Mouse (Mus musculus): ENCODE measurements around the gene Wdr59.
A peak's percentile ranks its signal among the peaks of the same experiment; 100 is the strongest.

Gene Wdr59

GRCm38 (mm10) chr8:111521713-111522429 lies at the start of gene Wdr59:
Wdr59 (minus strand) TSS chr8:111522092.
- peak; percentile 100 for DNase-seq (ENCODE audit: low read depth, low spot score)

- DNase-seq (ENCODE audit: low read depth, low spot score), result no peak
Measured at GRCm38 (mm10) chr8:111571661-111572060, 49.8 kb upstream of the Wdr59 start.

DNA sequence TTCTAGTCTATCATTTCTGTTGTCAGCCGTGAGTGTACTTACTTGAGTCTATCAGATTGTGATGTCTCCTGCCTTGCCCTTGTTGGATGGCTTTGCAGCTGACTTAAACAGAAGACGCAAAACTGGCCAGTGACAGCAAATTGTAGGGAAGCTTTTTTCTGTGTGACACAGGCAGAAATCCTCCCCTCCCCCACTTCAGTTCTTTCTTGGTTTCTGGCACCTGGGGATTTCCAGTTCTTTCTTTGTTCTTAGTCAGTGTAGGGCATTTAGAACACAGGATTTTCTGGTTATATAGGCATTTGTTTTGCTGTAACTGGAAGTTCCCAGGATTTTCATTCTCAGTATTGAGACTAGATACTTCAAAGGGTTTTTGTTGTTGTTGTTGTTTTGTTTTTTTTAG lies 48.5 kb upstream of the Wdr59 start:
- no peak for DNase-seq (ENCODE audit: low read depth, low spot score)

DNA sequence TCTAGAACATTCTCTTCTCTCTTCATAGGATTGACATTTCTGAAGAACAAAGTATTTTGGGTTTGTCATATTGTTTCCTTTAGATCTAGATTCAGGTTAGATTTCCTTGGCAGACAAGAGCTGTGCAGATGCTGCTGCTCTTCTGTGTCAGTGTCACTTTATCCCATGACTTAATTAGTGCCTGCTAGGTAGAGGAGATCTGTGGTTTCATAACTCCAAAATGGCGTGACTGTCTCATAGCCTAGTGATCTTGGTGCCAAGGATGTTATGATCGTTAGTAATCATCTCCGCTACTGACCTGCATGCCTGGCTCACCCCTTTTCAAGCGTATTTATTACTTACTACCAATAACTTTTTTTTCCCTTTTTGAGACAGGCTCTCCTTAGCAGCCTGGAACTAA lies 48.0 kb upstream of the Wdr59 start:
- no peak for DNase-seq (ENCODE audit: low read depth, low spot score)

GRCm38 (mm10) chr8:111568029-111568428 lies 46.1 kb upstream of the Wdr59 start:
- DNase-seq (ENCODE audit: low read depth, low spot score), result no peak

DNA sequence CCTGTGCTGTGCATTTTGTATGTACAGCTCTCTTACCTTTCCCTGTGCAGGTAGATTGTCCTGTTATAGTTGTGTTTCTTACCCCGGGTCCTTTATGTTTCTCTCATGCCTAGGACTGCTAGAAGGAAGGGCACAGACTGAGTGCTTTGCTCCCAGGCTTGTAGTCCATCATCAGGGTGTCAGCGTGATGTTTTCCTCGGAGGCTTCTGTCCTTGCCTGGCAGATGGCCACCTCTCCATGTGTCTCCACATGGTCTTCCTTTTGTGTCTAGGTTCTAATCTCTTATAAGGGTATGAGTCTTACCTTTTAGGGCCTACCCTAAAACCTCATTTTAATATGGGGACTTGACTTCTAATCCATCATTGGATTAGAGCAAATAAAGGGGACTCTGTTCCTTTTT lies 45.7 kb upstream of the Wdr59 start:
- no peak for DNase-seq (ENCODE audit: low read depth, low spot score)

DNA sequence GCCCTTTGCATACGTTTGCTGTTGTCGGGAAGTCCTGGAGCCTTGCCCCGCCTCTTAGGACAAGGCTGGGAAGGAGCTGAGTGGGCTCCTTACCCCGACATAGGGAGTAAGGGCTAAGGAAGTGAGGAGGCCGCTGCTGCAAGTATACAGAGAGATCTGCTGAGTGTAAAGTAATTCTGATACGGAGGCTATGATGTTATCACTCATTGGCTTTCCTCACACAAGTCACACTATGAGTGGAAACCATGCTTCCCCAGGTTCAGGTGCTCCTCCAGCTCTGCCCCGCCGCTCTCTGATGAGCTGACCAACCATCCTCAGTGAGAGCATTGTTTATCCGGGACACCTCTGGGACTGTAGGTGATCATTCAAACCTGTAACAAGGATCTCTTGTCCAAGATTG lies 44.4 kb upstream of the Wdr59 start:
- no peak for DNase-seq (ENCODE audit: low read depth, low spot score)

DNA sequence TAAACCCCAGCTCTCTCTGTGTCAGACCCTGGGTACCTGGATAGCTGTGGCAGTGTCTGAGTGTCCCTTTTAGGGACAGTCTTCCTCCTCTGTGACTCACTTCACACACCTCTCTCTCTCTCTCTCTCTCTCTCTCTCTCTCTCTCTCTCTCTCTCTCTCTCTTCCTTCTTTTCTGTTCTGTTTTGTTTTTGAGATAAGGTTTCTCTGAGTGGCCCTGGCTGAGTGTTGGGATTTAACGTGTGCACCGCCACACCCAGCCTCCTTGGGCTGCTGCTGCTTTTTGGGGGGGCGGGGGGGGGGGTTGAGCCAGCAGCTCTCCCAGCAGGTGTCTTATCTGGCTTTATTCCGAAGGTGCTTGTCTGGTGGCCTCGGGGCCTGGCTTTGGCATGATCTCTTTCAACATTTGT lies 43.9 kb upstream of the Wdr59 start:
- no peak for DNase-seq (ENCODE audit: low read depth, low spot score)

DNA sequence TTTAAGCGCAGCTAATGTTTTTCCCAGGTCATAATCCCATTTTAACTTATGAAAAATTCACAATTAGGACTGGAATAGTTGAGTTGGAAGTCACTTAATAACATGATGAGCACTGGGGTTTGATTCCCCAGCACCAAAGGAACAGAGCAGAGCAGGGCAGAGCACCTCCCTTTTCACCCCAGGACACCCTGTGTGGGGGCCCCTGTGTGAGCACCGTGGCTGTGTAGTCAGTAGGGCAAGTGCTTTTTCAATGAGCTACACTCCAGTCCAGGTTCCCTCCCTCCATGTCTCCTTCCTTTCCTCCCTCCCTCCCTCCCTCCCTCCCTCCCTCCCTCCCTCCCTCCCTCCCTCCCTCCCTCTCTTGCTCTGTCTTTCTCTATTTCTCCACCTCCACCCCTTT lies 42.2 kb upstream of the Wdr59 start:
- DNase-seq (ENCODE audit: low read depth, low spot score), result no peak

- no peak for DNase-seq (ENCODE audit: low read depth, low spot score)
Measured at GRCm38 (mm10) chr8:111563687-111564086, 41.8 kb upstream of the Wdr59 start.

DNA sequence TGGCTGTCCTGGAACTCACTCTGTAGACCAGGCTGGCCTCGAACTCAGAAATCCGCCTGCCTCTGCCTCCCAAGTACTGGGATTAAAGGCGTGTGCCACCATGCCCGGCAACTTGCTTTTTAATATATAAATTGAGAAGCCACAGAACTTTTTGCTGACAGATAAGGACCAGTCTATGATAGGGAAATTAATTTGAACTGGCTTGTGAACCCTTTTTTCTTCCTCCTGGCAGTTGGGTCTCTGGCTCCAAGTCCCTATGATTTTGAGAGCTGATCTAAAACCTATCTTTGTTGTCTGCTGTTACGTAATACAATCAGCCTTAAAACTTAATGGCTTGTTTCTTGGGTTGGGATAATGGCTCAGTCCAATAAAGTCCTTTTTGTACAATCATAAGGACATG lies 41.2 kb upstream of the Wdr59 start:
- no peak for DNase-seq (ENCODE audit: low read depth, low spot score)

GRCm38 (mm10) chr8:111562274-111562803 lies 40.4 kb upstream of the Wdr59 start:
- no peak for DNase-seq (ENCODE audit: low read depth, low spot score)

DNA sequence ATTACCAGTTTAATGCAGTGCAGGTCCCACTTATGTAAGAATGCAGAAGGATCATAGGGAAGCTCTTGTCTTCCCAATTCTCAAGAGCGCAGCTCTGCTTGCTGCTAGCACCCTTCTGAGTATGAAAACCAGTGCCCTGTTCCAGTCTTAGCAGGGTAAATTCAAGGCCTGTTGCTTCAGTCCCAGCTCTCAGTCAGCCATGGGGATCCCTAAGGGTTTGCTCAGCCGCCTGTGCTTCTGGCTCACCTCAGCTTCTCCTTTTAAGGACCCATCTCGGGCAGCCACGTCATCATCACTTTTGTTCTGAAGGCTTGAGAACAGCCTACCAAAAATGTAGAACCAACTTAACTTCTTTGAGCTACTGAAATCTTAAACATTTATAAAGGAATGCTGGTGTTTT lies 39.9 kb upstream of the Wdr59 start:
- DNase-seq (ENCODE audit: low read depth, low spot score), result no peak

- no peak for DNase-seq (ENCODE audit: low read depth, low spot score)
Measured at GRCm38 (mm10) chr8:111551511-111552130, 29.7 kb upstream of the Wdr59 start.

DNA sequence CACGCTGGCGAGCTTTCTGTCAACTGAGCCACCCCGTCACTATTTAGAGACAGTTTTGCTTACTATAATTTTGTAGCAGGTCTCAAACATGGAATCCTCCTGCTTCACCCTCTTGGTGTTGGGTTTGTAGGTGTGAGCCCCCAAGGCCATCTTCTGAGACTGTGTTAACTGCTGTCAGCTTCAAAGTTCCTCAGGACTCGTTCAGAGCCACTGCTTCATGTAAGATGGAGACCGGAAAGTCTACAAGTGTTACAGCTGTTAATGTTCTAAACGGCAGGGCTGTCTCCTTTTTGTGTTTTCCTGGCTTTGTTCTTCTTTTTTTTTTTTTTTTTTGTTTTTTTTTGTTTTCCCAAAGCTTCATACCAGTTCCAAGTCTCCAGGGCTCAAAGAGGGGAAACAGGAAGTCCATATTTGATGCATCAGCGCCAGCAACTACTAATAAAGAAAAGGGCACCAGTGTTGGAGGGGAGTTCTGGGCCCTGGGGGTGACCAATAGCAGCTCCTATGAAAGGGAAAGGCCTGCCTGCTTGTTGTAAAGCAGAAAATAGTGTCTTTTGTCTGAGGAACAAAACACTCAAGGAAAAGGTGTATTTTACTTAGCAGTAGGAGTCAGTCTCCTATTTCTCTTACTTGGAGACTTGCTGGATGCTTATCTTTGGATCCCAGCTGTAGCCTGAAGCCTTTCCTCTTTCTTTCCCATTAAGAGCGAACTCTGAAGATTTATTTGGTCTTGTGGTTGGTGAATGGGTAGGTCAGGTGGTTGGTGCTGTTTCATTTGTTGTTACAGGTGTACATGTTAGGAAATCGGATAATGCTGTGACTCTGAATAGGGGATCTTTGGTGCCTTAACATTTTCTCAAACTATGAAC lies 28.3 kb upstream of the Wdr59 start:
- DNase-seq (ENCODE audit: low read depth, low spot score), result no peak

DNA sequence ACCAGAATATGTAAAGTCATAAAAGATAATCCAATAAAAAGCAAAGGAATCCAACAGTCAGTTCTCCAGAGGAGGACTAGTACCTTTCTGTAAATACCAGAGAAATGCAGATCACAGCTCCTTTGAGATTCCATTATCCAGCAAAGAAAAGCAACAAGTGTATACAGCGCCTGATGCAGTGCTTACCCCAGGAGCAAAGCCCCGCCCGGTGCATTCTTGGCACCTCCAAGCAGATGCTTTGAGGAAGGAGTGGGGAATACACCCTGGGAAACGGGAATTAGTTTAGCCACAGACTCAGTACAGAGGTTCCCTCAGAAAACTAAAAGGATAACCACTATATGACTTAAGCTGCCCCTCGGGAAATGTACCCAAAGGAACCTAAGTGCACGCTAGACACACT lies 26.3 kb upstream of the Wdr59 start:
- peak; percentile 62 for DNase-seq (ENCODE audit: low read depth, low spot score)

- DNase-seq (ENCODE audit: low read depth, low spot score), result no peak
Measured at GRCm38 (mm10) chr8:111547144-111547543, 25.3 kb upstream of the Wdr59 start.

GRCm38 (mm10) chr8:111545406-111546156 lies 23.7 kb upstream of the Wdr59 start:
- DNase-seq (ENCODE audit: low read depth, low spot score), result peak; percentile 55

DNA sequence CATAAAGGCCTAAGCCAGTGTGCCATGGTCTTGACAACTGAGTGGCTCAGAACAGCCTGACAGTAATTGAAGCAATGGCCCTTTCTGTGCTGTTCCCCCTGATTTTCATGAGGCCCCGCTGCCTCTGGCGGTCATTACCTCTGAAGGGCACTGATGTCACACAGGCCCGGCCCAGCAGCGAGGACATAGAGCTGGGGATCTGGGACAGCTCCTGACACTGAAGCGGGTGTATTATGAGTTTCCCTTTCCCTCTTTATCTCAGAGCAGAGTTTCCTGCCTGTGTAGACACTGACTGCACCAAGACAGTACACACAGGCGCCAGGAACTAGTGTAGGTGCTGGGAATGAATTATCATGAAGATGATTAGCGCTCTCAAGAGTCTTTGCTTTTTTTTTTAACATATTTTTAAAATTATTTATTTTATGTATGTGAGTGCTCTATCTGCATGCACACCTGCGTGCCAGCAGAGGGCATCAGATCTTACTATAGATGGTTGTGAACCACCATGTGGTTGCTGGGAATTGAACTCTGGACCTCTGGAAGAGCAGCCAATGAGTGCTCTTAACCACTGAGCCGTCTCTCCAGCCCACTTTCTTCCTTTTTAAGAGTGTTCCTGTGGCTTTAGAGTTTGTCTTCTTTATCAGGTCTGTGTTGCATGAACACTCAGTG lies 22.0 kb upstream of the Wdr59 start:
- peak; percentile 53 for DNase-seq (ENCODE audit: low read depth, low spot score)

GRCm38 (mm10) chr8:111539422-111540076 lies 17.7 kb upstream of the Wdr59 start:
- DNase-seq (ENCODE audit: low read depth, low spot score), result no peak

All from ES-CJ7 (cell line).